Mouse (Mus musculus): ENCODE results near the gene D630003M21Rik.

- TF ChIP-seq CHD2 (IDR thresholded peaks at IDR 0.05; ENCODE audit: low read depth, low read length) (no peak), HCFC1 (IDR thresholded peaks at IDR 0.05; ENCODE audit: borderline replicate concordance, insufficient read depth, low read length) (no peak), MAFK (IDR thresholded peaks at IDR 0.05; ENCODE audit: insufficient read depth, low read depth, low read length) (no peak), ZNF384 (IDR thresholded peaks at IDR 0.05; ENCODE audit: low read depth, low read length) (no peak), ZC3H11A (IDR thresholded peaks at IDR 0.05; ENCODE audit: borderline replicate concordance, low read depth, low read length) (no peak)
Observed at GRCm38 (mm10) chr2:158241126-158241738, 12.2 kb upstream of the D630003M21Rik start.
